Mouse (Mus musculus): ENCODE results near the gene Zfp11. TPM values are rescaled to one million over a fixed set of nuclear protein-coding genes. Genes with fewer than 3 reads are reported as not detected.

Zfp11 gene
- polyA plus RNA-seq (2012; ENCODE audit: low replicate concordance) = 0.05 and 0.08 TPM in 2 replicates

DNA sequence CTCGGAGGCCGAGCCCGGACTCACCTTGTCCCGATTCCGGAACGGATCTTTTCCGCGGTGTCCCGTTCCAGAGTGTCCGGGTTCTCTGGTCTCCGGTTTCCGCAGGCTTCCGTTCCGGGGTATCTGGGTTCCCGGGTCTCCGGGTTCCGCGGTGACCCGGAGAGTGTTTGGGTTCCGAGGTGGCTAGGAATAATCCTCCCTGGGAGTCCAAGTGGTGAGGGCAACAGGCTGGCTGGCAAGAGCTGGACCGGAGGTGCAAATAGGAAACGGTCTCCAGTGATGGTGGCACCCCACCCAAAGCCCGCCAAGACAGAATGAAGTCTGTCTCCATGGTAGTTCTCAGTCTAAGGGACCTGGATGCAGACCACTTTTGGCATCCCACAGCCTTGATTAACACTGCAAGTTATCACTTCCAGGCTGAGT, at the start of gene Zfp11:
Gene Zfp11 (minus strand): TSS at position 64 of the 423 bp plus-strand sequence.

GRCm38 (mm10) chr5:129715326-129715861, 45.5 kb upstream of the Zfp11 start, which contains the start of gene Mrps17:
Gene Mrps17, plus strand, starts transcription at chr5:129715497.

GRCm38 (mm10) chr5:129708412-129708811, 38.5 kb upstream of the Zfp11 start, which contains the start of gene Sept14:
Gene Sept14, minus strand, starts transcription at chr5:129708512.

Other genes with a start within 250 kb of the Zfp11 start
- 84.9 and 111 TPM in 2 replicates for gene Sfswap, start 168.9 kb downstream of the Zfp11 start, polyA plus RNA-seq (2012; ENCODE audit: low replicate concordance)
- 0.62 and 1.0 TPM in 2 replicates for gene Mmp17, start 85.9 kb downstream of the Zfp11 start, polyA plus RNA-seq (2012; ENCODE audit: low replicate concordance)
- not detected in 2 replicates for gene Sept14, start 38.4 kb upstream of the Zfp11 start, polyA plus RNA-seq (2012; ENCODE audit: low replicate concordance)
- gene Mrps17, start 45.4 kb upstream of the Zfp11 start, polyA plus RNA-seq (2012; ENCODE audit: low replicate concordance) = 6.7 and 12.7 TPM in 2 replicates
- gene Nipsnap2, start 55.0 kb upstream of the Zfp11 start, polyA plus RNA-seq (2012; ENCODE audit: low replicate concordance) = 7.2 and 9.7 TPM in 2 replicates
- 8.6 and 40.6 TPM in 2 replicates for gene Psph, start 117.3 kb upstream of the Zfp11 start, polyA plus RNA-seq (2012; ENCODE audit: low replicate concordance)
- 4.0 and 9.3 TPM in 2 replicates for gene Sumf2, start 176.9 kb upstream of the Zfp11 start, polyA plus RNA-seq (2012; ENCODE audit: low replicate concordance)
- 543 and 642 TPM in 2 replicates for gene Chchd2, start 217.4 kb upstream of the Zfp11 start, polyA plus RNA-seq (2012; ENCODE audit: low replicate concordance)
- 3.4 and 48.5 TPM in 2 replicates for gene Zbed5, start 225.6 kb upstream of the Zfp11 start, polyA plus RNA-seq (2012; ENCODE audit: low replicate concordance)
- gene Phkg1, start 228.4 kb upstream of the Zfp11 start, polyA plus RNA-seq (2012; ENCODE audit: low replicate concordance) = 0.10 TPM in 1 of 2 replicates, not detected in the other
- gene Nupr1l, start 238.4 kb upstream of the Zfp11 start, polyA plus RNA-seq (2012; ENCODE audit: low replicate concordance) = 1.7 TPM in 2 replicates

Measured in leukemia stem cell, adult 10-12 weeks (primary cell).